12 mouse cellular contexts compared by ENCODE assay signal in genomic region chr7:4132581-4132980, GRCm38 (mm10). TPM values are rescaled to one million over a fixed set of nuclear protein-coding genes. Genes with fewer than 3 reads are reported as not detected.
DNase-seq lines count a peak whose midpoint lies in the region; ATAC-seq and TF ChIP-seq lines count a peak whose summit lies in the region.
"Had no signal": no experiment of that assay in that cellular context is flagged by ENCODE, and none has a peak within 500 bp of the region (broad histone marks: within the 10 kb centered on the region; RNA-seq: fewer than 3 reads in every experiment).

No protein-coding gene starts in this region.

- H3K9me3 ChIP-seq in hindbrain, embryonic 13.5 days: no peaks in the 10 kb centered on the region
- no peaks in the 10 kb centered on the region for H3K9me3 ChIP-seq in hindbrain, embryonic 10.5 days
- H3K9me3 ChIP-seq: G1E had no signal

- peaks cover 40% of the 10 kb centered on the region for H3K36me3 ChIP-seq in hindbrain, embryonic 13.5 days
- peaks cover 59% of the 10 kb centered on the region for H3K36me3 ChIP-seq in hindbrain, embryonic 10.5 days

- peak overlapping the region; percentile 60 for H3K9ac ChIP-seq in hindbrain, embryonic 13.5 days
- H3K9ac ChIP-seq: forebrain, postnatal 0 days; lung, embryonic 14.5 days had no signal

- 0 out of 2 replicates have a peak overlapping the region, but pooled peaks have one; percentile 23 for H3K27ac ChIP-seq in hindbrain, embryonic 13.5 days
- no peak overlapping the region for H3K27ac ChIP-seq in hindbrain, embryonic 10.5 days
- peak overlapping the region; percentile 99 for H3K27ac ChIP-seq in layer of hippocampus, adult 2 months

- H3K27me3 ChIP-seq in hindbrain, embryonic 13.5 days: no peaks in the 10 kb centered on the region
- no peaks in the 10 kb centered on the region for H3K27me3 ChIP-seq in hindbrain, embryonic 10.5 days (ENCODE audit: insufficient read depth, poor library complexity, severe bottlenecking)

- no peak for ATAC-seq in hindbrain, embryonic 13.5 days (ENCODE audit: low FRiP score)
- ATAC-seq: forebrain, postnatal 0 days had no signal

- TF ChIP-seq CTCF in layer of hippocampus, adult 2 months (conservative IDR thresholded peaks at IDR 0.05): no peak

- 93% methylated on average over 3 of the region's 3 CpGs for WGBS in hindbrain, embryonic 13.5 days
- WGBS in hindbrain, embryonic 10.5 days: 94% methylated on average over 3 of the region's 3 CpGs

- H3K4me2 ChIP-seq in hindbrain, embryonic 13.5 days: no peak overlapping the region
- H3K4me2 ChIP-seq: lung, embryonic 14.5 days had no signal

- H3K4me3 ChIP-seq in hindbrain, embryonic 13.5 days: no peak overlapping the region
- no peak overlapping the region for H3K4me3 ChIP-seq in hindbrain, embryonic 10.5 days
- H3K4me3 ChIP-seq in layer of hippocampus, adult 2 months: no peak overlapping the region; the same call in 1 of the 2 replicates

- no peak for DNase-seq in hindbrain, embryonic 10.5 days (ENCODE audit: low spot score)
- DNase-seq in right cerebral cortex, adult 18-20 months: peak; percentile 80
- DNase-seq in right cerebral cortex, postnatal 4 days: no peak
- peak; percentile 57 to 80 for DNase-seq in layer of hippocampus, adult 2 months (ENCODE audit: low spot score in 2 of 2)
- DNase-seq in right cerebral cortex, postnatal 25 days: peak; percentile 63
- DNase-seq in gastrocnemius, adult 18-20 months (ENCODE audit: low spot score): no peak
- DNase-seq: adrenal gland, postnatal 14 days; forebrain, postnatal 0 days; lung, embryonic 14.5 days had no signal

- peaks cover 48% of the 10 kb centered on the region for H3K4me1 ChIP-seq in hindbrain, embryonic 13.5 days (replicated peaks)
- peaks cover 13% of the 10 kb centered on the region; the same call in 1 of the 2 replicates for H3K4me1 ChIP-seq in hindbrain, embryonic 10.5 days (replicated peaks)

RNA-seq across cellular contexts. Expression of gene Leng8, which starts 4.3 kb away (rescaled TPM):
- polyA plus RNA-seq in hindbrain, embryonic 13.5 days (2015; fragmentation: Nextera tagmentation; extraction: Ambion mirVana): 77.0 and 79.4 TPM in 2 replicates
- polyA plus RNA-seq in hindbrain, embryonic 10.5 days (2016; fragmentation: Nextera tagmentation; extraction: Ambion mirVana): 68.7 and 91.4 TPM in 2 replicates
- total RNA-seq in layer of hippocampus, adult 2 months (2021): 100 to 1,000 TPM; 189 to 218 TPM
- 10 to 100 TPM; 27.2 to 33.0 TPM for total RNA-seq in gastrocnemius, adult 18-20 months (2021)

RNA-seq across cellular contexts. Expression of gene Ttyh1, which starts 13.4 kb away (rescaled TPM):
- polyA plus RNA-seq in hindbrain, embryonic 13.5 days (2015; fragmentation: Nextera tagmentation; extraction: Ambion mirVana): 132 and 138 TPM in 2 replicates
- polyA plus RNA-seq in hindbrain, embryonic 10.5 days (2016; fragmentation: Nextera tagmentation; extraction: Ambion mirVana): 31.2 and 67.4 TPM in 2 replicates
- total RNA-seq in layer of hippocampus, adult 2 months (2021): 100 to 1,000 TPM; 526 to 562 TPM
- 1 to 10 TPM in 1 of 2 experiments, under 1 TPM in 1; 0.81 to 1.6 TPM for total RNA-seq in gastrocnemius, adult 18-20 months (2021)
- polyA plus RNA-seq: G1E had no signal

RNA-seq across cellular contexts. Expression of gene Leng9, which starts 17.6 kb away (rescaled TPM):
- polyA plus RNA-seq in hindbrain, embryonic 13.5 days (2015; fragmentation: Nextera tagmentation; extraction: Ambion mirVana): 4.7 TPM in 2 replicates
- 1.6 and 2.5 TPM in 2 replicates for polyA plus RNA-seq in hindbrain, embryonic 10.5 days (2016; fragmentation: Nextera tagmentation; extraction: Ambion mirVana)
- total RNA-seq in layer of hippocampus, adult 2 months (2021): 1 to 10 TPM; 5.6 to 6.6 TPM
- total RNA-seq in gastrocnemius, adult 18-20 months (2021): 1 to 10 TPM; 1.8 to 2.2 TPM

RNA-seq across cellular contexts. Expression of gene Cdc42ep5, which starts 32.1 kb away (rescaled TPM):
- polyA plus RNA-seq in hindbrain, embryonic 13.5 days (2015; fragmentation: Nextera tagmentation; extraction: Ambion mirVana): 8.4 and 10.1 TPM in 2 replicates
- polyA plus RNA-seq in hindbrain, embryonic 10.5 days (2016; fragmentation: Nextera tagmentation; extraction: Ambion mirVana): 16.9 and 23.5 TPM in 2 replicates
- 1 to 10 TPM; 1.1 to 1.7 TPM for total RNA-seq in layer of hippocampus, adult 2 months (2021)
- total RNA-seq in gastrocnemius, adult 18-20 months (2021): 1 to 10 TPM; 1.5 to 1.7 TPM
- total RNA-seq: megakaryocyte progenitor cell, adult 5-6 weeks had no signal

Comparison
In these comparisons a context has a peak if more than half of its experiments do, and no peak if none do; other contexts are left out.
1. DNase-seq: peak in right cerebral cortex, adult 18-20 months (single experiment), layer of hippocampus, adult 2 months (2 of 2) and right cerebral cortex, postnatal 25 days (single experiment); none in hindbrain, embryonic 10.5 days (single experiment), right cerebral cortex, postnatal 4 days (single experiment) and gastrocnemius, adult 18-20 months (single experiment).
2. RNA of gene Leng8, which starts 4.3 kb away (total RNA-seq): 189 to 218 TPM in layer of hippocampus, adult 2 months; 27.2 to 33.0 TPM in gastrocnemius, adult 18-20 months; every median in the first group is over 4 times any median in the second.
3. RNA of gene Ttyh1, which starts 13.4 kb away (total RNA-seq): 526 to 562 TPM in layer of hippocampus, adult 2 months; 0.81 to 1.6 TPM in gastrocnemius, adult 18-20 months; every median in the first group is over 100 times any median in the second.